Mouse (Mus musculus): ENCODE measurements around the gene Chst5. TPM values are rescaled to one million over a fixed set of nuclear protein-coding genes. Genes with fewer than 3 reads are reported as not detected.

The Chst5 gene
- total and polyA plus RNA-seq, 3 experiments, result not detected

DNA sequence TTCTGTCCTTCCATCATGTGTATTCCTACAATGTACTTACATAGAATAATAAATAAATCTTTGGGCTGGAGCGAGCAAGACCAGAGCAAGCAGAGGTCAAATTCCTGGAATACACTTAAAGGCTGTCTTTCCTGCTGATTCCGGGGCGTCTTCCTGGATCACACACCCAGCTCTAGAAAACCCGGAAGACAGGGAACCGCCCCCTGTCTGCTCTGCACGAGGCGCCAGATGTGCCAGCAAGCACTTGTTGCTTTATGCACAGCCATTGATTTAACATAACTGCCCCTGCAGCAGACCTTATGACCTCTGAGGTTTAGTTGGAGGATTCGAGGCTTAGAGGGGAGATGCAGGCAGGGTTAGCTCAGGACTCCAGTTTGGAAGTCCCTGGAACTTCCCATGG, 18.3 kb downstream of the Chst5 start:
- no peak for DNase-seq (ENCODE audit: low read depth, low spot score)
- Histone ChIP-seq H3K9ac (ENCODE audit: control insufficient read depth, low read depth, low read length, poor library complexity, severe bottlenecking) (no peak overlapping the region), H3K4me1 (ENCODE audit: control insufficient read depth in 1 of 2, insufficient read depth in 2 of 2, low read length in 2 of 2) (peaks cover under 1 to 15% of the 10 kb centered on the region in 2 experiments; a peak in 2 of 4 replicates), H3K27me3 (ENCODE audit: control insufficient read depth in 1 of 2, insufficient read depth in 2 of 2, low read length in 2 of 2) (no peaks in the 10 kb centered on the region), H3K9me3 (replicated peaks; ENCODE audit: insufficient read depth, low read length) (no peaks in the 10 kb centered on the region), H3K79me2 (ENCODE audit: control insufficient read depth, insufficient read depth, low read length, poor library complexity) (no peaks in the 10 kb centered on the region), H3K36me3 (ENCODE audit: control insufficient read depth in 1 of 2, insufficient read depth in 2 of 2, low read length in 2 of 2) (peaks cover 0 to 13% of the 10 kb centered on the region in 2 experiments; a peak in 2 of 4 replicates), H3K27ac (ENCODE audit: control insufficient read depth, low read depth, low read length) (no peak overlapping the region), H3K4me3 (ENCODE audit: control insufficient read depth in 1 of 2, insufficient read depth in 1 of 2, low read depth in 2 of 2, low read length in 2 of 2) (no peak overlapping the region)
- TF ChIP-seq MXI1 (IDR thresholded peaks at IDR 0.05; ENCODE audit: low read depth, low read length) (no peak), NRF1 (IDR thresholded peaks at IDR 0.05; ENCODE audit: insufficient read depth, low read depth, low read length, poor library complexity, severe bottlenecking) (no peak), CTCF (IDR thresholded peaks at IDR 0.05 in 2 of 3, conservative IDR thresholded peaks at IDR 0.05 in 1 of 3; ENCODE audit: control insufficient read depth in 1 of 3, insufficient read depth in 1 of 3, low read depth in 2 of 3, low read length in 3 of 3, poor library complexity in 1 of 3, severe bottlenecking in 1 of 3) (no peak), POLR2A (IDR thresholded peaks at IDR 0.05; ENCODE audit: control insufficient read depth in 1 of 2, insufficient read depth in 1 of 2, low read depth in 1 of 2, low read length in 2 of 2, poor library complexity in 1 of 2) (no peak), UBTF (IDR thresholded peaks at IDR 0.05; ENCODE audit: borderline replicate concordance, insufficient read depth, low read depth, low read length) (no peak), HCFC1 (IDR thresholded peaks at IDR 0.05; ENCODE audit: low read depth, low read length) (no peak), ZC3H11A (IDR thresholded peaks at IDR 0.05; ENCODE audit: low read depth, low read length) (no peak)

DNA sequence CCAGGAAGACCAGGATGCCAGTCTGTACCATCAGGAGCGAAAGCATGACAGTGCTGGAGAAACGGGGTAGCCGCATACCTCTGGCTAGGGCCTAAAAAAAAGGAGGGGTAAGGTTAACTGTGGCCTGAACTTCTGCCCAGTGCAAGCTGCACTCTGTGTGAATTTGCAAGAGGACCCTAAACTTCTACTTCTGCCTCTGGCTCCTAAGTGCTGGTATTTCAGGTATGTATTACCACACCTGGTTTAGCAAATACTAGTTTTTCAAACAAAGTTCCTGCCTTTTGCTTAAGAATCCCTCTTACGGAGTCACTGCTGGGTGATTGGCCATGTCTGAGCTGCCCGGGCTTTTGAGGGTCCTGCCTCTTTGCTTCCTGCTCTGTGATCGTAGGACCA, 19.3 kb downstream of the Chst5 start:
- H3K9me3 ChIP-seq (replicated peaks; ENCODE audit: insufficient read depth, low read length), result no peaks in the 10 kb centered on the region
- no peaks in the 10 kb centered on the region for H3K27me3 ChIP-seq (ENCODE audit: control insufficient read depth in 1 of 2, insufficient read depth in 2 of 2, low read length in 2 of 2)
- DNase-seq (ENCODE audit: low read depth, low spot score), result no peak
- no peak overlapping the region for H3K9ac ChIP-seq (ENCODE audit: control insufficient read depth, low read depth, low read length, poor library complexity, severe bottlenecking)
- peaks cover 3 to 25% of the 10 kb centered on the region in 2 experiments; a peak in 2 of 4 replicates for H3K4me1 ChIP-seq (ENCODE audit: control insufficient read depth in 1 of 2, insufficient read depth in 2 of 2, low read length in 2 of 2)
- peaks cover 0 to 17% of the 10 kb centered on the region in 2 experiments; a peak in 2 of 4 replicates for H3K36me3 ChIP-seq (ENCODE audit: control insufficient read depth in 1 of 2, insufficient read depth in 2 of 2, low read length in 2 of 2)
- TF ChIP-seq MAFK (IDR thresholded peaks at IDR 0.05; ENCODE audit: borderline replicate concordance, low read depth, low read length) (no peak), MYC (IDR thresholded peaks at IDR 0.05; ENCODE audit: low read depth, low read length) (no peak), ZC3H11A (IDR thresholded peaks at IDR 0.05; ENCODE audit: low read depth, low read length) (no peak), HCFC1 (IDR thresholded peaks at IDR 0.05; ENCODE audit: low read depth, low read length) (no peak), CHD1 (IDR thresholded peaks at IDR 0.05; ENCODE audit: low read depth, low read length) (no peak), UBTF (IDR thresholded peaks at IDR 0.05; ENCODE audit: borderline replicate concordance, insufficient read depth, low read depth, low read length) (no peak), NRF1 (IDR thresholded peaks at IDR 0.05; ENCODE audit: insufficient read depth, low read depth, low read length, poor library complexity, severe bottlenecking) (no peak), CTCF (IDR thresholded peaks at IDR 0.05 in 2 of 3, conservative IDR thresholded peaks at IDR 0.05 in 1 of 3; ENCODE audit: control insufficient read depth in 1 of 3, insufficient read depth in 1 of 3, low read depth in 2 of 3, low read length in 3 of 3, poor library complexity in 1 of 3, severe bottlenecking in 1 of 3) (no peak), SIN3A (IDR thresholded peaks at IDR 0.05; ENCODE audit: low read length) (no peak)
- no peak overlapping the region for H3K27ac ChIP-seq (ENCODE audit: control insufficient read depth, low read depth, low read length)
- H3K79me2 ChIP-seq (ENCODE audit: control insufficient read depth, insufficient read depth, low read length, poor library complexity), result no peaks in the 10 kb centered on the region
- no peak overlapping the region for H3K4me3 ChIP-seq (ENCODE audit: control insufficient read depth in 1 of 2, insufficient read depth in 1 of 2, low read depth in 2 of 2, low read length in 2 of 2)
